Mouse (Mus musculus) limb, embryonic 13.5 days (tissue): Measurements from ENCODE around the gene Ctnnd2. TPM values are rescaled to one million over a fixed set of nuclear protein-coding genes. Genes with fewer than 3 reads are reported as not detected.

Experiments
- ATAC-seq: fragments of 200-750 bp; cut with Nextera tagmentation; 2 replicates; pipeline ENCODE4 v1.8.0; 2017; ENCODE audit warnings: low read depth, moderate number of reproducible peaks, moderate TSS enrichment; ENCODE audit not compliant: low FRiP score
- H3K27ac ChIP-seq: fragments of 300-500 bp; sonication (generic); 2 replicates; pipeline ENCODE4 v1.5.1; 2015; ENCODE audit warnings: inconsistent platforms, mild to moderate bottlenecking, moderate library complexity
- H3K27me3 ChIP-seq: fragments of 300-500 bp; sonication (generic); 2 replicates; pipeline ENCODE4 v1.6.1; 2015; ENCODE audit warnings: mild to moderate bottlenecking, inconsistent platforms
- H3K36me3 ChIP-seq: fragments of 300-500 bp; sonication (generic); 2 replicates; pipeline ENCODE4 v1.6.1; 2015; ENCODE audit warnings: inconsistent platforms, mild to moderate bottlenecking, moderate library complexity
- H3K4me1 ChIP-seq: fragments of 300-500 bp; sonication (generic); 2 replicates; pipeline ENCODE4 v1.6.1; 2015; ENCODE audit warnings: inconsistent platforms
- H3K4me2 ChIP-seq: fragments of 300-500 bp; sonication (generic); replicated peaks from 2 replicates; pipeline ENCODE4 v1.6.1; 2015; ENCODE audit warnings: inconsistent platforms, mild to moderate bottlenecking, moderate library complexity
- H3K4me3 ChIP-seq: fragments of 300-500 bp; sonication (generic); 2 replicates; pipeline ENCODE4 v1.5.1; 2015; ENCODE audit warnings: moderate library complexity, mild to moderate bottlenecking, inconsistent platforms
- H3K9ac ChIP-seq: fragments of 300-500 bp; sonication (generic); 2 replicates; pipeline ENCODE4 v1.6.1; 2015; ENCODE audit warnings: mild to moderate bottlenecking, inconsistent platforms
- H3K9me3 ChIP-seq: fragments of 300-500 bp; sonication (generic); 2 replicates; pipeline ENCODE4 v1.6.1; 2016; ENCODE audit warnings: inconsistent platforms
- WGBS: fragments of 180-500 bp; shearing (Covaris S2); methylation state at CpG from one replicate; pipeline ENCODE4 v1.1.7; 2015; 5-methylcytosine and 5-hydroxymethylcytosine counted together
- polyA plus RNA-seq: library from polyadenylated mRNA; unstranded; fragments of >200 nt; fragmentation: Nextera tagmentation; extraction: Ambion mirVana; gene quantifications from 2 replicates; pipeline ENCODE4 v1.2.1, GENCODE M21; 2015

Gene Ctnnd2
- polyA plus RNA-seq, 1 experiment from 2014 or later: 3.8 TPM

DNA sequence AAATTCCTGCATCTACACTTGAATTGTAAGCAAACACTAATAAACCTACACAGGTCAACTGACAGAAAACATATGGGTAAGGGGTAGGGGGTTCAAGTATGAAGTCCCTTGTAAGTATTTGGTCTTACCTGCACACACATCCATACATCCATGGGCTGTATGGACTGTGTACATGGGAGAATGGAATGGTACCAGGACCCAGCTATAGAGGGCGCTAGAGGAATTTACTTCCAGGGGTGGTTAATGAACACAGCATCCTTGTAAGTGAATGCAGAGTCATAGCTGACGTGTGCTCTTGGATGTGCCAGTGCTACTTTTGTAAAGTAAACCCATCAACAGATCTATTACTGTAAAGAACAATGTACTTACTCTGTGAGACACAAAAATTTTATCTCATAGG is 254.9 kb downstream of the Ctnnd2 start:
- Histone ChIP-seq H3K4me2 (no peak overlapping the region), H3K27me3 (no peaks in the 10 kb centered on the region), H3K4me1 (no peaks in the 10 kb centered on the region), H3K4me3 (no peak overlapping the region), H3K9me3 (no peaks in the 10 kb centered on the region), H3K36me3 (no peaks in the 10 kb centered on the region), H3K9ac (no peak overlapping the region), H3K27ac (no peak overlapping the region)
- ATAC-seq: no peak
- WGBS: 32% methylated on average over 2 of the region's 2 CpGs

GRCm38 (mm10) chr15:30439045-30439444 is 266.7 kb downstream of the Ctnnd2 start:
- Histone ChIP-seq H3K4me2 (no peak overlapping the region), H3K9me3 (no peaks in the 10 kb centered on the region), H3K4me3 (no peak overlapping the region), H3K27me3 (no peaks in the 10 kb centered on the region), H3K9ac (no peak overlapping the region), H3K36me3 (no peaks in the 10 kb centered on the region), H3K4me1 (no peaks in the 10 kb centered on the region), H3K27ac (no peak overlapping the region)
- ATAC-seq: no peak
- WGBS: 72% methylated on average over 5 of the region's 5 CpGs

DNA sequence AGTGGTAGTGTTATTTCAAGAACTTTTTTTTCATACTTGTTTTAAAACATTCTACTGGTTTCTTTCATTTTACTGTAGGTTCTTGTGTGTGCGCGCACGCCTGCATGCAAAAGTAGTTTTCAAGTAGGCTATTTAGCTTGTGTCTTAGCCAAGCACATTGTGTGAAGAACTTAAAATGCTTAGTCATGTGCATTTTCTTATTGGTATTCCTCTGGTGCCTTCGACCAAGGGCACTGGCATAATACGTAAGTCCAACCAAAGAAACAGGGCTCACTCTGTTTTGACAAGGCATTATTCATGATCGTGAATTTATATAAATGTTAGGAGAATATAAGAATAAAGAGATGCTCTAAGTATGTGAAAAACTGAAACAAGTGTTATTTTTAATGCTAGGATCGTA is 278.4 kb downstream of the Ctnnd2 start:
- no peak overlapping the region for H3K27ac ChIP-seq

GRCm38 (mm10) chr15:30451921-30452320 is 279.5 kb downstream of the Ctnnd2 start:
- no peak overlapping the region for H3K4me3 ChIP-seq
- H3K27ac ChIP-seq: no peak overlapping the region
- no peak for ATAC-seq
- H3K4me2 ChIP-seq: no peak overlapping the region
- H3K9ac ChIP-seq: no peak overlapping the region
- no peaks in the 10 kb centered on the region for H3K9me3 ChIP-seq
- H3K4me1 ChIP-seq: no peaks in the 10 kb centered on the region
- no peaks in the 10 kb centered on the region for H3K36me3 ChIP-seq
- WGBS: 69% methylated on average over 5 of the region's 5 CpGs
- no peaks in the 10 kb centered on the region for H3K27me3 ChIP-seq

More for the DNA sequence above, 278.4 kb downstream of the Ctnnd2 start:
- Histone ChIP-seq H3K9ac (no peak overlapping the region), H3K27me3 (no peaks in the 10 kb centered on the region), H3K36me3 (no peaks in the 10 kb centered on the region), H3K4me2 (no peak overlapping the region), H3K4me1 (no peaks in the 10 kb centered on the region), H3K9me3 (no peaks in the 10 kb centered on the region), H3K4me3 (no peak overlapping the region)
- WGBS: 92% methylated on average over 7 of the region's 7 CpGs
- no peak for ATAC-seq

- no peak for ATAC-seq
These were observed 285.3 kb downstream of the Ctnnd2 start for GRCm38 (mm10) chr15:30457541-30458250.

GRCm38 (mm10) chr15:30458671-30459070 is 286.3 kb downstream of the Ctnnd2 start:
- H3K9me3 ChIP-seq: no peaks in the 10 kb centered on the region
- no peak overlapping the region for H3K4me2 ChIP-seq
- no peak overlapping the region for H3K27ac ChIP-seq
- H3K4me3 ChIP-seq: no peak overlapping the region
- no peak for ATAC-seq
- H3K27me3 ChIP-seq: no peaks in the 10 kb centered on the region
- no peak overlapping the region for H3K9ac ChIP-seq
- H3K36me3 ChIP-seq: no peaks in the 10 kb centered on the region
- H3K4me1 ChIP-seq: 0 out of 2 replicates have a peak, but pooled peaks cover under 1% of the 10 kb centered on the region
- 56% methylated on average over 5 of the region's 5 CpGs for WGBS

More at GRCm38 (mm10) chr15:30457541-30458250, 285.3 kb downstream of the Ctnnd2 start:
- H3K9me3 ChIP-seq: no peaks in the 10 kb centered on the region
- WGBS: 67% methylated on average over 12 of the region's 12 CpGs
- H3K27me3 ChIP-seq: no peaks in the 10 kb centered on the region
- H3K4me1 ChIP-seq: no peaks in the 10 kb centered on the region
- no peak overlapping the region for H3K4me2 ChIP-seq
- H3K4me3 ChIP-seq: no peak overlapping the region
- no peak overlapping the region for H3K9ac ChIP-seq
- H3K27ac ChIP-seq: no peak overlapping the region
- H3K36me3 ChIP-seq: no peaks in the 10 kb centered on the region

DNA sequence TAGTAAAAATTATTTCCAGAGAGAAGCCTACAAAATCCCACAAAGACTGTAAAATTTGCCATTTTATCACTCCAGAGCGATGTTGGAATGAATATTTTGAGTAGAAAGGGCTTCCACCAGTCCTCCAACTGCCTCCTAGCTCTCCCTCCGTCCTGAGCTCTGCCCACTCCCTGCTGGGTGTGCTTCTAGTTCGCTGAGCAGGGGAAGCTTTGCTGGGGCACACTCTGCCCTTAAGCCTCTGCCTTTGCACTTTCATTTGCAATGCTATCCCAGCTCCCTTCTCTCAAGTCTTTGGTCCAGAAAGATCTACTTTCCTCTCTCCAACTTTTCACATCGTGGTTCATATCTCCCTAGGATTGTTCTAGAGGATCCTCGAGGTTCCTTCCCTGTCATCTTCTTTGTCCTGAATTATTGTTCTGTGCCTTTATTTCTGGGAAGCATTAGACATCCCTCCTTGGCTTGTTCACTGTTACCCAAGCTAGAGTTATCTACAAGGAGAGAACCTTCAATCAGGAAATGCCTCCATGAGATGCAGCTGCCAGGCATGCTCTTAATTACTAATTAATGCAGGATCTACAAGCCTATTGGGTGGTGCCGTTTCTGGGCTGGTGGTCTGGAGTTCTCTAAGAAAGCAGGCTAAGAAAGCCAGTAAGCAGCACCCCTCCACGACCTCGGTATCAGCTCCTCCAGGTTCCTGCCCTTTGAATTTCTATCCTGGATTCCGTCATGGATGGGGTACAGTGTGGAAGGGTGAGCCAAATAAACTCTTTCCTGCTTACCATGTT is 288.1 kb downstream of the Ctnnd2 start:
- Histone ChIP-seq H3K27ac (no peak overlapping the region), H3K4me3 (no peak overlapping the region), H3K36me3 (no peaks in the 10 kb centered on the region), H3K4me2 (no peak overlapping the region), H3K9me3 (no peaks in the 10 kb centered on the region), H3K9ac (no peak overlapping the region), H3K27me3 (no peaks in the 10 kb centered on the region), H3K4me1 (0 out of 2 replicates have a peak, but pooled peaks cover 2% of the 10 kb centered on the region)
- ATAC-seq: no peak
- 45% methylated on average over 9 of the region's 9 CpGs for WGBS

GRCm38 (mm10) chr15:30462804-30463423 is 290.5 kb downstream of the Ctnnd2 start:
- Histone ChIP-seq H3K27me3 (no peaks in the 10 kb centered on the region), H3K9ac (no peak overlapping the region), H3K27ac (no peak overlapping the region), H3K4me1 (0 out of 2 replicates have a peak, but pooled peaks cover 2% of the 10 kb centered on the region), H3K4me2 (no peak overlapping the region), H3K9me3 (no peaks in the 10 kb centered on the region), H3K4me3 (no peak overlapping the region), H3K36me3 (no peaks in the 10 kb centered on the region)
- no peak for ATAC-seq
- whole genome bisulfite sequencing: 53% methylated on average over 2 of the region's 2 CpGs

DNA sequence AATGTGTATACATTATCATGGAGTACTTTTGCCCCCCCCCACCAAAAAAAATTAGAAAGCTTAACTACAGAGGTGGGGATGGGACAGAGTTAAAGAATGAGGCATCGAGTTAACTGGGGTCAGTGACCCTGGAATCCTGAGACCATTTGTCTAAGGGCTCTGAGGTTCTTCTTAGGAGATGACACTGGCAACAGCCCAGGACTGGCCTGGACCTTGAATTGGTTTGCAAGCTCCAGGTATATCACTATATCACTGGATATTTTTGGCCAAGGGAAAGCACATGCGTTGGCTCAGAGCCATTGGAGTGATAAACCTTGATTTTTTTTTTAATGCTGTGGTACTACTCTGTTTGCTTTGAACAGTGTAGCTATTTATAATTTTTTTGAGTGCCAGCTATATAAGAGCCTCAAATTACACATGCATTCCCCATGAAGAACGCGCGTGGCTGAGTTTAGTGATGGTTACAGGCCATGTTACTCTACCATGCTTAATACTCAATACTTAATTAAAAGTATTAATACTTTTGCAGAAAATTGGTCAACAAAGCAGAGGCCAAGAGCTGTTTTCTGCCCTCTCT is 291.2 kb downstream of the Ctnnd2 start:
- Histone ChIP-seq H3K9ac (no peak overlapping the region), H3K27me3 (no peaks in the 10 kb centered on the region), H3K4me3 (no peak overlapping the region), H3K4me2 (no peak overlapping the region), H3K9me3 (no peaks in the 10 kb centered on the region), H3K27ac (no peak overlapping the region), H3K4me1 (0 out of 2 replicates have a peak, but pooled peaks cover 2% of the 10 kb centered on the region), H3K36me3 (no peaks in the 10 kb centered on the region)
- 72% methylated on average over 5 of the region's 5 CpGs for WGBS
- ATAC-seq: no peak

GRCm38 (mm10) chr15:30466950-30467543 is 294.7 kb downstream of the Ctnnd2 start:
- no peak overlapping the region for H3K4me2 ChIP-seq
- no peaks in the 10 kb centered on the region for H3K9me3 ChIP-seq
- H3K27me3 ChIP-seq: no peaks in the 10 kb centered on the region
- H3K27ac ChIP-seq: no peak overlapping the region
- ATAC-seq: no peak
- 0 out of 2 replicates have a peak, but pooled peaks cover 2% of the 10 kb centered on the region for H3K4me1 ChIP-seq
- no peak overlapping the region for H3K9ac ChIP-seq
- H3K36me3 ChIP-seq: no peaks in the 10 kb centered on the region
- 75% methylated on average over 13 of the region's 13 CpGs for WGBS
- H3K4me3 ChIP-seq: no peak overlapping the region

GRCm38 (mm10) chr15:30468773-30469172 is 296.4 kb downstream of the Ctnnd2 start:
- Histone ChIP-seq H3K27me3 (no peaks in the 10 kb centered on the region), H3K4me1 (0 out of 2 replicates have a peak, but pooled peaks cover under 1% of the 10 kb centered on the region), H3K4me3 (no peak overlapping the region), H3K9ac (no peak overlapping the region), H3K9me3 (no peaks in the 10 kb centered on the region), H3K36me3 (no peaks in the 10 kb centered on the region), H3K27ac (no peak overlapping the region), H3K4me2 (no peak overlapping the region)
- WGBS: 70% methylated on average over 3 of the region's 3 CpGs
- ATAC-seq: no peak
